Mouse (Mus musculus): Measurements from ENCODE around the gene Crot. TPM values are rescaled to one million over a fixed set of nuclear protein-coding genes. Genes with fewer than 3 reads are reported as not detected.
"Not testable (repeated sequence)": the region's sequence is repeated elsewhere in the genome, so short reads cannot be mapped to it uniquely, and the experiment has no call there.

Gene Crot
- total and polyA plus RNA-seq, 2 experiments from 2014 or later = 24.1 to 30.3 TPM

GRCm38 (mm10) chr5:8943836-8944235 is 53.3 kb downstream of the Crot start:
- TF ChIP-seq CTCF (IDR thresholded peaks at IDR 0.05; ENCODE audit: low read depth) = no peak
- no peak for TF ChIP-seq EP300 (IDR thresholded peaks at IDR 0.05; ENCODE audit: low read depth)
- WGBS = 59% methylated on average over 3 of the region's 3 CpGs

GRCm38 (mm10) chr5:8941266-8941665 is 55.9 kb downstream of the Crot start:
- H3K4me2 ChIP-seq (ENCODE audit: low read depth, low read length); ATAC-seq (ENCODE audit: insufficient read depth, low read depth); H3K4me1 ChIP-seq (ENCODE audit: control insufficient read depth, insufficient read depth); DNase-seq (ENCODE audit: low spot score); H3K4me3 ChIP-seq (ENCODE audit: low read depth, low read length); H3K27me3 ChIP-seq (ENCODE audit: control insufficient read depth, insufficient read depth, low read length); H3K9ac ChIP-seq (replicated peaks; ENCODE audit: low read depth, low read length); H3K9me3 ChIP-seq (replicated peaks; ENCODE audit: control insufficient read depth, low read length); H3K27ac ChIP-seq (ENCODE audit: low read depth); H3K36me3 ChIP-seq (replicated peaks; ENCODE audit: control insufficient read depth, insufficient read depth, low read length): not testable (repeated sequence)
- WGBS = no CpG with 5 or more reads among the region's 1 CpGs

More at GRCm38 (mm10) chr5:8943836-8944235, 53.3 kb downstream of the Crot start:
- H3K27me3 ChIP-seq (ENCODE audit: control insufficient read depth, insufficient read depth, low read length) = no peaks in the 10 kb centered on the region
- DNase-seq (ENCODE audit: low spot score) (peak; percentile 45), ATAC-seq (ENCODE audit: insufficient read depth, low read depth) (no peak; the same call in 1 of the 2 replicates)
- no peak overlapping the region for H3K4me2 ChIP-seq (ENCODE audit: low read depth, low read length)
- H3K9ac ChIP-seq (replicated peaks; ENCODE audit: low read depth, low read length) = no peak overlapping the region
- H3K27ac ChIP-seq (ENCODE audit: low read depth) = no peak overlapping the region
- no peaks in the 10 kb centered on the region for H3K4me1 ChIP-seq (ENCODE audit: control insufficient read depth, insufficient read depth)
- H3K36me3 ChIP-seq (replicated peaks; ENCODE audit: control insufficient read depth, insufficient read depth, low read length) = no peaks in the 10 kb centered on the region
- no peak overlapping the region for H3K4me3 ChIP-seq (ENCODE audit: low read depth, low read length)
- H3K9me3 ChIP-seq (replicated peaks; ENCODE audit: control insufficient read depth, low read length) = no peaks in the 10 kb centered on the region

GRCm38 (mm10) chr5:8937965-8938364 is 59.2 kb downstream of the Crot start:
- Histone ChIP-seq H3K27ac (ENCODE audit: low read depth) (no peak overlapping the region), H3K27me3 (ENCODE audit: control insufficient read depth, insufficient read depth, low read length) (no peaks in the 10 kb centered on the region), H3K9ac (replicated peaks; ENCODE audit: low read depth, low read length) (no peak overlapping the region), H3K4me1 (ENCODE audit: control insufficient read depth, insufficient read depth) (no peaks in the 10 kb centered on the region), H3K4me3 (ENCODE audit: low read depth, low read length) (no peak overlapping the region), H3K4me2 (ENCODE audit: low read depth, low read length) (no peak overlapping the region), H3K36me3 (replicated peaks; ENCODE audit: control insufficient read depth, insufficient read depth, low read length) (no peaks in the 10 kb centered on the region), H3K9me3 (replicated peaks; ENCODE audit: control insufficient read depth, low read length) (no peaks in the 10 kb centered on the region)
- ATAC-seq (ENCODE audit: insufficient read depth, low read depth) = no peak
- TF ChIP-seq CTCF (IDR thresholded peaks at IDR 0.05; ENCODE audit: low read depth) (no peak), EP300 (IDR thresholded peaks at IDR 0.05; ENCODE audit: low read depth) (no peak)
- 78% methylated on average over 7 of the region's 7 CpGs for WGBS
- DNase-seq (ENCODE audit: low spot score) = no peak

- H3K27me3 ChIP-seq (ENCODE audit: control insufficient read depth, insufficient read depth, low read length) = no peaks in the 10 kb centered on the region
- no peaks in the 10 kb centered on the region for H3K4me1 ChIP-seq (ENCODE audit: control insufficient read depth, insufficient read depth)
- TF ChIP-seq CTCF (IDR thresholded peaks at IDR 0.05; ENCODE audit: low read depth) (no peak), EP300 (IDR thresholded peaks at IDR 0.05; ENCODE audit: low read depth) (no peak)
- H3K4me3 ChIP-seq (ENCODE audit: low read depth, low read length) = no peak overlapping the region
- H3K9me3 ChIP-seq (replicated peaks; ENCODE audit: control insufficient read depth, low read length) = 0 out of 2 replicates have a peak, but pooled peaks cover 6% of the 10 kb centered on the region
- no peak overlapping the region for H3K4me2 ChIP-seq (ENCODE audit: low read depth, low read length)
- no peak for ATAC-seq (ENCODE audit: insufficient read depth, low read depth)
- H3K9ac ChIP-seq (replicated peaks; ENCODE audit: low read depth, low read length) = no peak overlapping the region
- no peaks in the 10 kb centered on the region for H3K36me3 ChIP-seq (replicated peaks; ENCODE audit: control insufficient read depth, insufficient read depth, low read length)
- H3K27ac ChIP-seq (ENCODE audit: low read depth) = no peak overlapping the region
- 82% methylated on average over 9 of the region's 9 CpGs for WGBS
- no peak for DNase-seq (ENCODE audit: low spot score)
Measured at GRCm38 (mm10) chr5:8928440-8928839, 68.7 kb downstream of the Crot start.

- H3K27ac ChIP-seq (ENCODE audit: low read depth) = no peak overlapping the region
- no peaks in the 10 kb centered on the region for H3K4me1 ChIP-seq (ENCODE audit: control insufficient read depth, insufficient read depth)
- DNase-seq (ENCODE audit: low spot score) (no peak), ATAC-seq (ENCODE audit: insufficient read depth, low read depth) (no peak)
- 51% methylated on average over 6 of the region's 6 CpGs for WGBS
- H3K9ac ChIP-seq (replicated peaks; ENCODE audit: low read depth, low read length) = no peak overlapping the region
- H3K9me3 ChIP-seq (replicated peaks; ENCODE audit: control insufficient read depth, low read length) = no peaks in the 10 kb centered on the region
- H3K36me3 ChIP-seq (replicated peaks; ENCODE audit: control insufficient read depth, insufficient read depth, low read length) = no peaks in the 10 kb centered on the region
- H3K4me2 ChIP-seq (ENCODE audit: low read depth, low read length) = no peak overlapping the region
- H3K27me3 ChIP-seq (ENCODE audit: control insufficient read depth, insufficient read depth, low read length) = no peaks in the 10 kb centered on the region
- TF ChIP-seq CTCF (IDR thresholded peaks at IDR 0.05; ENCODE audit: low read depth) (no peak), EP300 (IDR thresholded peaks at IDR 0.05; ENCODE audit: low read depth) (no peak)
- H3K4me3 ChIP-seq (ENCODE audit: low read depth, low read length) = no peak overlapping the region
Measured at GRCm38 (mm10) chr5:8917069-8917468, 80.1 kb downstream of the Crot start.

- no peaks in the 10 kb centered on the region for H3K4me1 ChIP-seq (ENCODE audit: control insufficient read depth, insufficient read depth)
- no peaks in the 10 kb centered on the region for H3K36me3 ChIP-seq (replicated peaks; ENCODE audit: control insufficient read depth, insufficient read depth, low read length)
- no peak overlapping the region for H3K9ac ChIP-seq (replicated peaks; ENCODE audit: low read depth, low read length)
- no peaks in the 10 kb centered on the region for H3K9me3 ChIP-seq (replicated peaks; ENCODE audit: control insufficient read depth, low read length)
- no peak for DNase-seq (ENCODE audit: low spot score)
- no peak for ATAC-seq (ENCODE audit: insufficient read depth, low read depth)
- no peak overlapping the region for H3K27ac ChIP-seq (ENCODE audit: low read depth)
- 70% methylated on average over 2 of the region's 2 CpGs for WGBS
- no peak overlapping the region for H3K4me3 ChIP-seq (ENCODE audit: low read depth, low read length)
- no peak overlapping the region for H3K4me2 ChIP-seq (ENCODE audit: low read depth, low read length)
- H3K27me3 ChIP-seq (ENCODE audit: control insufficient read depth, insufficient read depth, low read length) = no peaks in the 10 kb centered on the region
- TF ChIP-seq CTCF (IDR thresholded peaks at IDR 0.05; ENCODE audit: low read depth) (no peak), EP300 (IDR thresholded peaks at IDR 0.05; ENCODE audit: low read depth) (no peak)
Measured at GRCm38 (mm10) chr5:8916400-8916799, 80.7 kb downstream of the Crot start.

Other genes with a start within 250 kb of the Crot start
- 0.08 and 3.1 TPM in 2 replicates for gene Abcb1b, start 199.2 kb downstream of the Crot start, total RNA-seq (2014; rRNA removed; ENCODE audit: low replicate concordance)
- gene Abcb1b, start 199.2 kb downstream of the Crot start, polyA plus RNA-seq (2015; fragmentation: Nextera tagmentation; extraction: Ambion mirVana) = 1.2 and 2.1 TPM in 2 replicates
- gene Abcb4, start 103.6 kb downstream of the Crot start, total RNA-seq (2014; rRNA removed; ENCODE audit: low replicate concordance) = 0.19 TPM in 1 of 2 replicates, not detected in the other
- 0.41 and 0.63 TPM in 2 replicates for gene Abcb4, start 103.6 kb downstream of the Crot start, polyA plus RNA-seq (2015; fragmentation: Nextera tagmentation; extraction: Ambion mirVana)
- 8.4 and 21.8 TPM in 2 replicates for gene Tmem243, start 103.3 kb upstream of the Crot start, total RNA-seq (2014; rRNA removed; ENCODE audit: low replicate concordance)
- gene Tmem243, start 103.3 kb upstream of the Crot start, polyA plus RNA-seq (2015; fragmentation: Nextera tagmentation; extraction: Ambion mirVana) = 12.8 and 13.0 TPM in 2 replicates
- gene Dmtf1, start 164.5 kb upstream of the Crot start, total RNA-seq (2014; rRNA removed; ENCODE audit: low replicate concordance) = 17.0 and 22.2 TPM in 2 replicates
- gene Dmtf1, start 164.5 kb upstream of the Crot start, polyA plus RNA-seq (2015; fragmentation: Nextera tagmentation; extraction: Ambion mirVana) = 12.5 and 13.7 TPM in 2 replicates